Mouse (Mus musculus) B cell, adult 2 months (primary cell): ENCODE data around the gene Srgap2.

Experiments
- DNase-seq, 2 experiments: peaks; one replicate each; pipeline ENCODE4 v3.0.0; 2022

Srgap2 gene

DNA sequence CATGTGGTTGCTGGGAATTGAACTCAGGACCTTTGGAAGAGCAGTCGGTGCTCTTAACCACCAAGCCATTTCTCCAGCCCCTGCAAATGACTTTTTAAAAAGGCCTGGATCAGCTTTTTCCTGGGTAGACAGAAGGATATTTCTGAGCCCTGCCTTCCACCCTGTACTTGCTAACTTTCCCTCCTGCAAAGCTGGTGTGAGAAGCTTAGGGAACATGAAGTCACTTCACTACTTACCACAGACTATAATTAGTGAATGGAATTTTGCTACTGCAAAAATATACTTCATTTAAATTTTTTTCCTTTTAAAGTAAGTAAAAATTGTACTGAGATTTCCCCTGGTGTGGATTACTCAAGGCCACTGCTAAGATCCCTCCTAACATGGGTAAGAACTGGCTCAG, 196.0 kb downstream of the Srgap2 start:
- no peak for DNase-seq

GRCm38 (mm10) chr1:131329093-131329492, 198.1 kb downstream of the Srgap2 start:
- peak; percentile 56 to 65 for DNase-seq

DNA sequence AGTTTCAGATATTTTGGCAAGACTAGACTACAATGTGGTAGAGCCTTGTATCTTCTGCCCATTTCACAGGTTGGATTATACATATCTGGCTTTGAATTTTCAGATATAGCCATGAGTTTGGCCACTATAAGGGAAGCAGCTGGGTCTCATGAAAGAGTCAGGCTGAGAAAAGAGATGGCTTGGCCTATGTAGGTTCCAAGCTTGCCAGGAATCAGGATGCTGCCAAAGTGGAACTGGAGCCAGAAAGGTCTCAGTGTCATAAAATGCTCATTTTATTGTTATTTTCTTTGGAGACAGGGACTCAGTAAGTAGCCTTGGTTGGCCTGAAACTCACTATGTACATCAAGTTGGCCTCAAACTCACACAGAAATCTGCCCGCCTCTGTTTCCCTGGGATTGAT, 200.0 kb downstream of the Srgap2 start:
- DNase-seq: no peak

DNA sequence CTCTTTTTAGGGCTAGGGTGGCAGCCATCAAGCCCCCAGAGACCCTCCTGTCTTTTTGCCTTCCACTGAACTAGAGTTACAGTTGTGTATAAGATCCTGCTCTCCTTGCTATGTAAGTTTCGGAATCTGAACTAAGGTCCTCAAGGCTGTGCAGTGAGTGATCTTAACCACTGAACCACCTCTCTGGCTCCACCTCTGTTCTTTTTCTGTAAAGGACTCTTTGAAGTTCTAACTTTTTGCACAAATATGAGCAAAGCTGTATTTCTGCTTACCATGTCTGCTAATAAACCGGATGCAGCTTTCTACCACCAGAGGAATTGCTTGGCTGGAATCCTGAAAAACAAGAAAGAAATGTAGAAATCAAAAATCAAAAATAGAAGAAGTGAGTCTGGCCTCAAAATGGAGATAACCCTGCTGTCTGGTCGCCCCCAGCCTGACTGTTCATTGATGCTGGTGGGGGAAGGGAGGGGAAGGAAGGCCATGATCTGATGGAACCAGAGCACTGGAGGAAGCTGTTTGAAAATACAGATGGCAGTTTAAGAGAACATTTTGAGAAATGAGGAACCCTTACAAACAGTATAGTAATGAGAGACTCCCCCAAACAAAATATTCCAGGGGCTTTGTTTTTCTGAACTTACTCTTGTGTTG, 202.2 kb downstream of the Srgap2 start:
- DNase-seq: no peak

- no peak for DNase-seq
Observed at GRCm38 (mm10) chr1:131319598-131320330, 207.4 kb downstream of the Srgap2 start.

GRCm38 (mm10) chr1:131318397-131318796, 208.8 kb downstream of the Srgap2 start:
- no peak for DNase-seq

- DNase-seq: no peak
Observed at GRCm38 (mm10) chr1:131317625-131318024, 209.5 kb downstream of the Srgap2 start.

- DNase-seq: no peak
Observed at GRCm38 (mm10) chr1:131311284-131311683, 215.9 kb downstream of the Srgap2 start.

DNA sequence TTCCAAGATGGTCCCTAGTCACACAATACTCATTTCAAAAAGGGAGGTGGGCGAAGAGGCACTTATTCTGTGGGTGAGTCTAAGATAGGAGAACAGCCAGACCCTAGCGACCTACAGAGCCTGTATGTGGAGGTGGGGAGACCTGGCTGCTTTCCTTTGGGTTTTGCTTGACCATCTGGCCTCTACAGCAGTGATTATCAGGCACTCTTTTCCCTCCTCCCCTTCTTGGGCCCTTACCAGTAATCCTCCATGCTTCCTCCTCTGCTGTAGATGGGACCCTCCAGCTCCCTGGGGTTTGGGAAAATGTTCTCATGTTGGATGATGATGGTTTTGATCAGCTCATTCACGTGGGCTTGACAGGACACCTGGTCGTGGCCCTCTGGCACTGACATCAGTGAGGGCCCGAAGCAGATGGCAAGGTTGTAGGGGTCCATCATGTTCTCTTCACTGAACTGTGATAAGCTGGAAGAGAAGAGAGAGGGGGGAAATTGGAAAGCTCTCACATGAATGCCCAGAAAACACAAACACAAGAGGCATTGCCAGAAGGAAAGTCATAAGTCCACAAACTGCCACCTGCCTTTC, 216.8 kb downstream of the Srgap2 start:
- DNase-seq: no peak

GRCm38 (mm10) chr1:131300750-131301149, 226.4 kb downstream of the Srgap2 start:
- DNase-seq: no peak

- no peak for DNase-seq
Observed at GRCm38 (mm10) chr1:131299788-131300187, 227.4 kb downstream of the Srgap2 start.

DNA sequence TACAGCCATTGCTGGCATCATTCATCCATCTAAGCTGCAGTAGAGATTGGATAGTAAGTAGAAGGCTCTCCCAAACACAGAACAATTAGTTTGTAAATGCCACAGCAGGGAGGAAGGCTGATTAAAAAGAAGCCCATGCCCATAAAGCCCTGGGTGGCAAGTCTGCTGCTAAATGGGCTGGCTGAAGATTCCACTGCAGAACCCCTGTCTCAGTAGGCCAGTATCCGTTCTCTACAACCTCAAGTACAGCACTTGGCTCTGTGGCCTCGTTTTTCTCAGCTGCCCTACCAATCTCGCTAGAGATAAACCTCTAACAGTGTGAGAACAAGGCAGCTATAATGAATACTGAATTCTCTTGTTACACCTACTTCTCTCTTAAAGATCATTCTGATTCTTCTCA, 227.9 kb downstream of the Srgap2 start:
- no peak for DNase-seq

DNA sequence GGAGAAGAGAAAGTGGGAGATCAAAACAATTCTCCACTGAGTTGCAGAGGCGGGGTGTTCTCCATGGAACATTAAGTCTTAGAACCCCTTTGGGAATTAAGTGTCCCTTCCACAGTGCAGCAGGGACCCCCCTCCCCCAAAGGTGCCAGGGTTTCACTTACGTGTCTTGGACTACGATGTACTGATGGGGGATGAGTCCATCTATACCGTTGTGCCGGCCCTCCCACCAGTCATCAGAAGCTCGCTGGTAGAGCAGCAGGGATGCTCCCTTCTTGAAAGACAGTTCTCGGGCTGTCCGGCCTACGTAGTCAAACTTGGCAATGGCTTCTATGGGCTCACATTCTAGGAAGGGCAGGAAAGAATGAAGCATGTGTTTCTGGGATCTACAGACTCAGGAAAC, 229.0 kb downstream of the Srgap2 start:
- no peak for DNase-seq

DNA sequence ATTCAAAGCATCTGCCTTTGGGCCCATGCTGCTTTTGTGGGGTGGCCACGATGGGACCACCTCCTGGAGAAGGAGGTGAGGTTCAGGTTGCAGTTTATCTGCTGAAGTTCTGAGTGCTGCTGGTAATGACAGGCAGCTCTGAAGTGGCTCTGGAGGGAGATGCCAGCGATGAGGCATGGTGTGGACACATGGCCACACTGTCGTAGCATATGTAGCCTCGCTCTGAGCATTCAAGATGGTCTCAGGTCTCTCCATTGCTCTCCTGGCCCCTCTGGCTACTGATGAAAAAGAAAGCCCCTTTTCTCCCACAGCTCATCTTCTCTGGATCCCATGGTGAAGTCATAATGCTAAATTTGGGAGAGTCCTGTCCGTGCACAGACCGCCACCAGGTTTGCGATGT, 230.4 kb downstream of the Srgap2 start:
- no peak for DNase-seq

- DNase-seq: no peak
Observed at GRCm38 (mm10) chr1:131295200-131295599, 232.0 kb downstream of the Srgap2 start.

GRCm38 (mm10) chr1:131293922-131294250, 233.3 kb downstream of the Srgap2 start:
- DNase-seq: no peak

DNA sequence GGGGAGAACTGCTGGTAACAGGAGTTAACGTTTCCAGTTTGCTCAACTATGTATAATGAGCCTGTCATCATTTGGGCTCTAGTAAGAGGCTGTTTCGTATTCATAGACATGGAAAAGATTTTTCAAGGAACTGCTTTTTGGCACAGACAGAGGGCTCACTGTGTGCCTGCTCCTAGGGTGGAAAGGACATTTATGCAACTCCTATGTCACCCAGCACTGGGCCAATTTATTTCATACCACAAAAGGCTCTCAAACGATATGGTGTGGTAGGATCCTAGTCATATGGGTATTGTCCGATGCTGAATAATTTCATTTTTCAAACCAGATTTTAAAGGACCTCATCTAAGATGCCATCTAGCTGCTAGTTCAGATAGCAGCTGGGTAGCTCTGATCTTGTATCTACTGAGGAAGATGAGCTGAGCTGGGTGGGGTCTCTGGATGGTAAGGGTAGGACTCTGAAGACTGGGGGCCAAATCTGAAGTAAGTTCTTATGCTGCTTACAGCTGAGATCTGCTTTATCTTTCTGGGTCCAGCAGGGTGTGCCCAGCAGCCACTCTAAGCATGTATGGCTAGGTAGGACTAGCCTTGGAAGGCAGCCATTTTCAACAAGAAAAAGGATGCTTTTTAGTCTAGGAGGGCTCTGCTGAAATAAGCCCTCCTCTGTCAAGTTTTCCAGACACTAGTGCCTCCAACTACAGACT, 233.8 kb downstream of the Srgap2 start:
- no peak for DNase-seq

- DNase-seq: peak; percentile 81
Observed at GRCm38 (mm10) chr1:131290648-131291047, 236.5 kb downstream of the Srgap2 start.

DNA sequence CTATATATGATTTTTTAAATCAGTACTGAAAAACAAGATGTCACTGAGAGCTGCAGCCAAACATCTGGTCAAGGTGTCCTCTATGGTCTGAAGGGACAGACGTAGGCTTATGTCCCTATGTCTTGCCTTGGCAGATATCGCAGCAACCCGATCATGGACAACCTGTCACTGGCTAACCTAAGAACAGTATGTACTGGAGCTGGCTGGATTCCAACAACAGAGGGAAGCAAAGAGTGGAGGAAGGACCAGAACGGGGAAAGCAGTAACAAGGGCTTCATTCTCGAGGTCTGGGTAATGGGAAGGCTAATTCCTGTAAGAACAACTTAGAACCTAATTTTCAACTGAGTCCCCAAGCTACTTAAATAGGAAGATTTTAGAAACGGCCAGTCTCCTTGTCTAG, 238.2 kb downstream of the Srgap2 start:
- no peak for DNase-seq

GRCm38 (mm10) chr1:131287267-131287666, 239.9 kb downstream of the Srgap2 start:
- no peak for DNase-seq

GRCm38 (mm10) chr1:131286803-131287202, 240.3 kb downstream of the Srgap2 start:
- no peak for DNase-seq

- DNase-seq: no peak
Observed at GRCm38 (mm10) chr1:131284616-131285015, 242.5 kb downstream of the Srgap2 start.

- DNase-seq: no peak
Observed at GRCm38 (mm10) chr1:131284167-131284566, 243.0 kb downstream of the Srgap2 start.

GRCm38 (mm10) chr1:131281731-131282130, 245.4 kb downstream of the Srgap2 start:
- no peak for DNase-seq
